17 mouse cellular contexts compared by ENCODE assay signal in the genomic region with DNA sequence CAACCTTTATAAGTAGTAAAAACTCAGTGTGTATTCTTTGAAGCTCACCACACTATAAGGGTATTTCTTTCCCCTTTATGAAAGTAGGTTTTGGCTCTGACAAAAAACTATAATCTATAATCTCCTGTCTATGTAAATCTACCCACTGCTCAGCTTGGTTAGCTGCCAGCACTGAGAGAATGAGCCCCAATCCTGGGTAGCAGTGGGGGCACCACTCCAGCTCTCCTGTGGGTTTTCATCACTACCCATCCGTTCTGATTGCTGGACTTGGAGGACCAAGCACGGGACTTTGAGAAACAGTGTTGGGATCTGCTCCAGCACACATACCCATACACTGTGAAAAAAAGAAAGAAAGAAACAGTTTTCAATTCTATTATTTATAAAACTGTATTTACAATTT. TPM values are rescaled to one million over a fixed set of nuclear protein-coding genes. Genes with fewer than 3 reads are reported as not detected.
DNase-seq lines count a peak whose midpoint lies in the region; ATAC-seq and TF ChIP-seq lines count a peak whose summit lies in the region.
"Had no signal": no experiment of that assay in that cellular context is flagged by ENCODE, and none has a peak within 500 bp of the region (broad histone marks: within the 10 kb centered on the region; RNA-seq: fewer than 3 reads in every experiment).

No protein-coding gene starts in this region.

- H3K4me1 ChIP-seq in intestine, embryonic 15.5 days (replicated peaks): no peaks in the 10 kb centered on the region
- no peaks in the 10 kb centered on the region for H3K4me1 ChIP-seq in intestine, postnatal 0 days (replicated peaks; ENCODE audit: control insufficient read depth, insufficient read depth, low read length)
- peaks cover 7% of the 10 kb centered on the region for H3K4me1 ChIP-seq in cerebellum, adult 2 months (ENCODE audit: control insufficient read depth, insufficient read depth, low read length)
- no peaks in the 10 kb centered on the region for H3K4me1 ChIP-seq in midbrain, embryonic 14.5 days (ENCODE audit: control insufficient read depth, insufficient read depth, low read length)
- H3K4me1 ChIP-seq: embryonic facial prominence, embryonic 13.5 days; forebrain, embryonic 12.5 days; heart, embryonic 13.5 days; hindbrain, embryonic 15.5 days had no signal

- no peak overlapping the region for H3K27ac ChIP-seq in intestine, embryonic 15.5 days
- no peak overlapping the region for H3K27ac ChIP-seq in intestine, postnatal 0 days (ENCODE audit: low read depth, low read length)
- H3K27ac ChIP-seq in cerebellum, adult 2 months (ENCODE audit: insufficient read depth, low read length): no peak overlapping the region
- H3K27ac ChIP-seq in midbrain, embryonic 14.5 days (replicated peaks; ENCODE audit: low read depth, low read length): no peak overlapping the region
- H3K27ac ChIP-seq: embryonic facial prominence, embryonic 13.5 days; forebrain, embryonic 12.5 days; heart, embryonic 13.5 days; hindbrain, embryonic 15.5 days had no signal

- ATAC-seq in intestine, embryonic 15.5 days: peak; percentile 34; the same call in 1 of the 2 replicates
- no peak for ATAC-seq in intestine, postnatal 0 days
- no peak for ATAC-seq in midbrain, embryonic 14.5 days (ENCODE audit: low FRiP score, low TSS enrichment)
- ATAC-seq in activated CD4-positive, CD25-positive, alpha-beta regulatory T cell, adult 4 months: no peak
- ATAC-seq: forebrain, embryonic 16.5 days had no signal

- H3K9me3 ChIP-seq in intestine, embryonic 15.5 days: no peaks in the 10 kb centered on the region
- no peaks in the 10 kb centered on the region for H3K9me3 ChIP-seq in intestine, postnatal 0 days (ENCODE audit: control insufficient read depth)
- no peaks in the 10 kb centered on the region for H3K9me3 ChIP-seq in midbrain, embryonic 14.5 days (ENCODE audit: control insufficient read depth, low read length)
- H3K9me3 ChIP-seq: embryonic facial prominence, embryonic 13.5 days; forebrain, embryonic 12.5 days; heart, embryonic 13.5 days; hindbrain, embryonic 15.5 days had no signal

- DNase-seq in cerebellum, adult 2 months: peak; percentile 52 to 73
- DNase-seq in cerebellum, adult 9-11 months: peak; percentile 70
- peak; percentile 46 to 48 for DNase-seq in cerebellum, postnatal 36 days
- no peak for DNase-seq in midbrain, embryonic 14.5 days
- DNase-seq: adrenal gland, postnatal 10 days; gastrocnemius, postnatal 10 days; heart, postnatal 36 days; kidney, adult 11 months; kidney, adult 9 months had no signal

- TF ChIP-seq CTCF in intestine, postnatal 0 days (IDR thresholded peaks at IDR 0.05; ENCODE audit: low read depth): no peak
- no peak for TF ChIP-seq CTCF in cerebellum, adult 2 months (IDR thresholded peaks at IDR 0.05; ENCODE audit: borderline replicate concordance, insufficient read depth, low read depth, low read length)

- TF ChIP-seq POLR2A in cerebellum, adult 2 months (IDR thresholded peaks at IDR 0.05; ENCODE audit: borderline replicate concordance, insufficient read depth, low read length): no peak

- no peak overlapping the region for H3K9ac ChIP-seq in intestine, embryonic 15.5 days
- no peak overlapping the region for H3K9ac ChIP-seq in intestine, postnatal 0 days (ENCODE audit: low read depth, low read length)
- H3K9ac ChIP-seq in midbrain, embryonic 14.5 days (replicated peaks; ENCODE audit: low read length): no peak overlapping the region
- H3K9ac ChIP-seq: embryonic facial prominence, embryonic 13.5 days; forebrain, embryonic 12.5 days; heart, embryonic 13.5 days; hindbrain, embryonic 15.5 days had no signal

- no peaks in the 10 kb centered on the region for H3K36me3 ChIP-seq in intestine, embryonic 15.5 days
- no peaks in the 10 kb centered on the region for H3K36me3 ChIP-seq in intestine, postnatal 0 days (ENCODE audit: control insufficient read depth, insufficient read depth)
- no peaks in the 10 kb centered on the region for H3K36me3 ChIP-seq in midbrain, embryonic 14.5 days (ENCODE audit: control insufficient read depth, insufficient read depth, low read length)
- H3K36me3 ChIP-seq: embryonic facial prominence, embryonic 13.5 days; forebrain, embryonic 12.5 days; heart, embryonic 13.5 days; hindbrain, embryonic 15.5 days had no signal

- H3K27me3 ChIP-seq in intestine, embryonic 15.5 days (replicated peaks): no peaks in the 10 kb centered on the region
- no peaks in the 10 kb centered on the region for H3K27me3 ChIP-seq in intestine, postnatal 0 days (replicated peaks; ENCODE audit: control insufficient read depth, insufficient read depth, low read length)
- no peaks in the 10 kb centered on the region for H3K27me3 ChIP-seq in cerebellum, adult 2 months (ENCODE audit: control insufficient read depth, insufficient read depth, low read length)
- H3K27me3 ChIP-seq in midbrain, embryonic 14.5 days (ENCODE audit: control insufficient read depth, insufficient read depth, low read length): no peaks in the 10 kb centered on the region
- H3K27me3 ChIP-seq: embryonic facial prominence, embryonic 13.5 days; forebrain, embryonic 12.5 days; heart, embryonic 13.5 days; hindbrain, embryonic 15.5 days had no signal

- H3K4me3 ChIP-seq in intestine, embryonic 15.5 days (replicated peaks): no peak overlapping the region
- H3K4me3 ChIP-seq in intestine, postnatal 0 days (ENCODE audit: low read depth, low read length): no peak overlapping the region
- H3K4me3 ChIP-seq in cerebellum, adult 2 months (replicated peaks; ENCODE audit: insufficient read depth, low read depth, low read length): no peak overlapping the region
- H3K4me3 ChIP-seq in midbrain, embryonic 14.5 days (replicated peaks; ENCODE audit: low read depth, low read length): no peak overlapping the region
- H3K4me3 ChIP-seq: embryonic facial prominence, embryonic 13.5 days; forebrain, embryonic 12.5 days; heart, embryonic 13.5 days; hindbrain, embryonic 15.5 days had no signal

- no peak overlapping the region for H3K4me2 ChIP-seq in intestine, embryonic 15.5 days (replicated peaks)
- no peak overlapping the region for H3K4me2 ChIP-seq in intestine, postnatal 0 days (replicated peaks; ENCODE audit: low read depth)
- H3K4me2 ChIP-seq in midbrain, embryonic 14.5 days (ENCODE audit: low read length): no peak overlapping the region
- H3K4me2 ChIP-seq: embryonic facial prominence, embryonic 13.5 days; forebrain, embryonic 12.5 days; heart, embryonic 13.5 days; hindbrain, embryonic 15.5 days had no signal

- 34% methylated on average over 2 of the region's 2 CpGs for WGBS in intestine, embryonic 15.5 days
- 55% methylated on average over 2 of the region's 2 CpGs for WGBS in intestine, postnatal 0 days
- 4% methylated on average over 2 of the region's 2 CpGs for WGBS in cerebellum, adult 2 months
- 78% methylated on average over 2 of the region's 2 CpGs for WGBS in midbrain, embryonic 14.5 days

RNA-seq across cellular contexts. Expression of a gene that starts 40.2 kb away (rescaled TPM):
- 32.5 and 35.4 TPM in 2 replicates for polyA plus RNA-seq in intestine, embryonic 15.5 days (2015; fragmentation: Nextera tagmentation; extraction: Ambion mirVana)
- polyA plus RNA-seq in intestine, postnatal 0 days (2015; fragmentation: Nextera tagmentation; extraction: Ambion mirVana): 65.6 TPM in 2 replicates
- 37.2 and 37.8 TPM in 2 replicates for polyA plus RNA-seq in cerebellum, adult 2 months (2012; rRNA removed)
- polyA plus RNA-seq in midbrain, embryonic 14.5 days (2014; fragmentation: Nextera tagmentation; extraction: Ambion mirVana): 43.1 and 44.9 TPM in 2 replicates
- polyA plus RNA-seq in activated CD4-positive, CD25-positive, alpha-beta regulatory T cell, adult 4 months (2017; shearing (Covaris generic)): 10 to 100 TPM; 31.6 to 39.2 TPM

RNA-seq across cellular contexts. Expression of a gene that starts 40.2 kb away (rescaled TPM):
- 38.1 and 45.6 TPM in 2 replicates for polyA plus RNA-seq in intestine, embryonic 15.5 days (2015; fragmentation: Nextera tagmentation; extraction: Ambion mirVana)
- polyA plus RNA-seq in intestine, postnatal 0 days (2015; fragmentation: Nextera tagmentation; extraction: Ambion mirVana): 10.1 TPM in 2 replicates
- polyA plus RNA-seq in cerebellum, adult 2 months (2012; rRNA removed): 24.2 and 28.8 TPM in 2 replicates
- polyA plus RNA-seq in midbrain, embryonic 14.5 days (2014; fragmentation: Nextera tagmentation; extraction: Ambion mirVana): 29.0 and 37.2 TPM in 2 replicates
- 10 to 100 TPM; 30.9 to 41.0 TPM for polyA plus RNA-seq in activated CD4-positive, CD25-positive, alpha-beta regulatory T cell, adult 4 months (2017; shearing (Covaris generic))
